Mouse (Mus musculus) gastrocnemius, postnatal 10 days (tissue): ENCODE data around the gene Rsph4a. TPM values are rescaled to one million over a fixed set of nuclear protein-coding genes. Genes with fewer than 3 reads are reported as not detected.
"Not testable (repeated sequence)": the region's sequence is repeated elsewhere in the genome, so short reads cannot be mapped to it uniquely, and the experiment has no call there.

Experiments used
- DNase-seq: peaks from one replicate; pipeline ENCODE4 v3.0.0; 2021; ENCODE audit warnings: mixed read lengths
- long read RNA-seq, 2 experiments: library from polyadenylated mRNA; stranded (forward); transcript quantifications; one replicate each; pipeline ENCODE4 v2.0.0; 2021
- total RNA-seq, 2 experiments: library from RNA; stranded (reverse); gene quantifications; 2 replicates each; pipeline ENCODE4 v1.2.3; 2021

Gene Rsph4a
- total RNA-seq: not detected
- long read RNA-seq, experiment 1: 0 reads
- long read RNA-seq, experiment 2: 0 reads

DNA sequence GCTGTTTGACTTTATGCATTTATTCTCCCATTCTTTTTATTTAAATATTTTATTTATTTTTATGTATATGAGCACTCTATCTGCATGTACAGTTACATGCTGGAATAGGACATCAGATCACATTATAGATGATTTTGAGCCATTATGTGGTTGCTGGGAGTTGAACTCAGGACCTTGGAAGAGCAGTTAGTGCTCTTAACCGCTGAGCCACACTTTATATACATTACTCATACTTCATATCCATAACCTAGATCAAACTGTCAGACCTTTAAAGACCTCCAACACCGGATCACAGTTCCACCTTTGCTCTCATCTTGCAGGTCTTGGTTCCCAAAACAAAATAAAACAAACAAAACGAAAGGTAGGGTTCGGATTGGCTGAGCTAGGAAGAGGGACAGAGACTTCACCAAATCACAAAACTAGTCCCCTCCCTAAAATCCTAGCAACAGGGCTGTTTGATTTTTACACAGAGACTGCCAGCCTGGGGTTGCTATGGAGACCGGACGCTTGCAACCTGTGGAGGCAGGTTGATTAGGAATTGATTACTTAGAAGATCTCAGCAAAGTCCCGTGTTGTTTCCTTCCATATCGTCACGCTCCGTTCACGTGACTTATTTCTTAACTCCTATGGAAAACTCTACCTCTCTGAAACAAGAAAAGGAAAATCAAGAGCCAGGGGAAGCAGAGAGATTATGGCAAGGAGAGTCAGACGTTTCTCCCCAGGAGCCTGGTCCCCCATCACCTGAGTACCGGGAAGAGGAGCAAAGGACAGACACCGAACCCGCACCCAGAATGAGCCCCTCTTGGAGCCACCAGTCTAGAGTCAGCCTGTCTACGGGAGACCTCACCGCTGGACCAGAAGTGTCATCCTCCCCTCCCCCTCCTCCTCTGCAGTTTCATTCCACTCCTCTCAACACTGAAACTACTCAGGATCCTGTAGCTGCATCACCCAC is at the start of gene Rsph4a:
TSS of gene Rsph4a (plus strand) at position 582 of the 952 bp plus-strand sequence.
- DNase-seq: peak; percentile 7

DNA sequence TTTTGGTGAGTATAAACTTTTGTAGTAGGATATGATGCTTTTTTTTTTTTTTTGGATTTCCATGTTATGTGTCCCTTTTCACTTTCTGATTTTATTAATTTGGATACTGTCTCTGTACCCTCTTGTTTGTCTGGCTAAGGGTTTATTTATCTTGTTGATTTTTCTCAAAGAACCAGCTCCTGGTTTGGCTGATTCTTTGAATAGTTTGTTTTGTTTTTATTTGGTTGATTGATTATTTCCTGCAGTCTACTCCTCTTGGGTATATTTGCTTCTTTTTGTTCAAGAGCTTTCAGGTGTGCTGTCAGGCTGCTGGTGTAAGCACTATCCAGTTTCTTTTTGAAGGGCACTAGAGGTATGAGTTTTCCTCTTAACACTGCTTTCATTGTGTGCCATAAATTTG is 47.5 kb upstream of the Rsph4a start, which contains the start of gene Sult3a1:
TSS of gene Sult3a1 (plus strand) at position 301 of the 400 bp plus-strand sequence.
- no peak for DNase-seq

DNA sequence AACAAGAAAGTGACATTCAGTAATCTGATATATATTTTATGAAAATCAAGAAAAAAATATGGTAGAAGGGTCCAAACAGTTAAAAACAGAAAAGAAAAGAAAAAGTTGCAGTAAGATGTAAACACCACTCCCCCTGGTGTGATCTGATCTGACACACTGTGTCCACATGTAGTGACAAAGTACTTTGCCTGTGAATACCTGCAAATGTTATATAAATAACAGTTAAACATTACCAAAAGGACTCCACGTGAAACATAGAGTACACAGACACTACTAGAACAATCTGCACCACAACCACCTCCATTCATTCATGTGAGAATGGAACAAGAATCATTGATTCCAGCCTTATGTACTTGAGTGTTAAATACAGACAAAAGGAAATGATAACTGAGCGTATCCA is 38.9 kb upstream of the Rsph4a start:
- no peak for DNase-seq

DNA sequence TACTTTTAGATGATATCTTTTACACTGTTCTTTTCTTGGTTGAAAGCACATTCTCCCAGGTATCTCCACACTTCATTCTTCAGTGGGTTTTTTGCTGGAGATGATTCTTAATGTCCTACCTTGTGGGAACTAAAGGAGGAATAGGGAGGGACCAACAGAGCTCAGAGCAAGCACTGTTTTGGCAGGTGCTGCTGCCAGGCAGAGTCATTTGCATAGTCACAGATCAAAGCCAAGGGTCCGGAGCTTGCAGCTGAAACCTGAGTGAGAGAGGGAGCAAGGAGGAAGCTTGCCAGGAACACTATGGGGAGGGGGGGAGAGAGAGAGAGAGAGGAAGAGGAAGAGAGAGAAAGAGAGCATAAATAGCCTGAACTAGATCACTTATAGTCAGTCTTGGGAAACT is 34.5 kb upstream of the Rsph4a start:
- DNase-seq: no peak

DNA sequence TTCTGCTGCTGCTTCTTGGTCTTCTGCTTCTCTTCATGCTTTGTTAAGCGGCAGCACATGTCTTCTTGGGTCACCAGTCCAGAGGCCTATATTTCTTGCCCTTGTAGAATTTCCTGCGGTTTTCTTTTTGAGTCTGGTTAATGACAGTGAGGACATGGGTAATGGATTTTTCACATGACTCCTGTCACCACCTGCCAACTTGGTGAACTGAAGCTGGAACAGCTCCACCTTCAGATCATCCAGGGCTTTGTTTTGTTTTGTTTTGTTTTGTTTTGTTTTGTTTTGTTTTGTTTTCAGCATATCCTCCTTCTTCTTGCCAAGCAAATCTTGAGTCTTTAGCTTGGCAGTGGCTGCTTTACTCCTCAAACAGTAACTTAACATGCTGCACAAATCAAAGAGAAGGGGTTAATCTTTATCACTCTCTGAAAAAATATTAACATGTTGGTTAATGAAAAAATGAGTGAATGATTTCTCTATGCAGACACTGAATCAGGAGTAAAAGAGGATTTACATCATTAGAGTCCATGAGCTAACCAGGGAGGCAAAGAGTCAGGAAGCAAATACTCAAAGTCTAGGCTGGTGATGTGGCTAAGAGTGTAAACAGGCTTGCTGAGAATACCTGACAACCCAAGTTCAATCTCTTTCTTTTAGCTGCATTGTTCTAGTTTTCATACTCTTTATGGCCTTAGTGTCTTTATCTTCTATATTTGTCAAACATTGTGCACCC is 32.1 kb upstream of the Rsph4a start:
- no peak for DNase-seq

DNA sequence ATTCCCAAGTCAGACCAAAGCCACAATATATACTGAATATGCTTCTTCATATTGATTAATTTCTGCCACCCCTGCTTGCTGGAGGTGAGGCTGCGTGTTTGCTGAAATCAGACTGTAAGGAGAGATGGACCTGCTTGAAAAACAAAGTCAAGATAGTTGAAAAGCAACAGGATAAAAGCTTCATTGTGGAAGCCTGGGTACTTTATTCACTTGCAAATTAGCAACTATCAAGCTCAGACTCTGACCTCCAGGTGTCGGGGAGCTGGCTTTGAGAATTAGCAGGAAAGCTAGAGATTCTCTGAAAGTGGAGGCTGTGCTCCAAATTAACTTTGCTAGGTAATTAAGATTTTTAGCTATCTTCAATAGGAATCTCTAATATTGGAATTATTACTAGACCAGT is 22.5 kb upstream of the Rsph4a start:
- DNase-seq: not testable (repeated sequence)

DNA sequence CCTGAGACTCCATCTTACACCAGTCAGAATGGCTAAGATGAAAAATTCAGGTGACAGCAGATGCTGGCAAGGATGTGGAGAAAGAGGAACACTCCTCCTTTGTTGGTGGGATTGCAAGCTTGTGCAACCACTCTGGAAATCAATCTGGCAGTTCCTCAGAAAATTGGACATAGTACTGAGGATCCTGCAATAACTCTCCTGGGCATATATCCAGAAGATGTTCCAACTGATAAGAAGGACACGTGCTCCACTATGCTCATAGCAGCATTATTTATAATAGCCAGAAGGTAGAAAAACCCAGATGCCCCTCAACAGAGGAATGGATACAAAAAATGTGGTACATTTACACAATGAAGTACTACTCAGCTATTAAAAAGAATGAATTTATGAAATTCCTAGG is 3.4 kb upstream of the Rsph4a start:
- DNase-seq: not testable (repeated sequence)

DNA sequence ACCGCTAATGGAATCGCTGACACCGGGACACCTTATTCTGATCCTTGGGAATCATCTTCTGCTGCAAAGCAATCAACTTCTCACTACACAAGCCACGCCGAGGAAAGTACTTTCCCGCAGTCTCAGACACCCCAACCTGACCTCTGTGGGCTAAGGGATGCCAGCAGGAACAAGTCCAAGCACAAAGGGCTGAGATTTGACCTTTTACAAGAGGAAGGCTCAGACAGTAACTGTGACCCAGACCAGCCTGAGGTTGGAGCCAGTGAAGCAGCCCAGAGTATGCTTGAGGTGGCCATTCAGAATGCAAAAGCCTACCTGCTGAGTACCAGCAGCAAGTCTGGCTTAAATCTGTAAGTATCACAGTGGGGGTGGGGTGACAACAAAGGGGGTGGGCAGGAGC is 578 bp downstream of the Rsph4a start:
- DNase-seq: no peak

DNA sequence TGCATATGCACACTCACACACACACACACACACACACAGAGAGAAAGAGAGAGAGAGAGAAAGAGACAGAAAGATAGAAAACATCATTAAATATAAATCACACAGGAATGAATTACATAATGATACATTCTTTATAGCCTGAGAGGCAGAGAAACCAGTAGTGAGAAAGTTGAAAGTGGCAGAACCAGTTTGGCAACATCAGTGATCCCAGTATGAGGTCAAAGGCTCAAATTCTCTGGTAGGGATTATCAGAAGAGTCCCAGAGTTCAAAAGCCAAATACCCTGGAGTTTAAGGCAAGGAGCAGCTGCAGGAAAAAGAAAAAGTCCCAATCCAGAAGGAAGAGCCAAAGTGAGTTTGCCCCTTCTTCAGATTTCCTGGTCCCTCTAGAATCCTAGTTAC is 35.8 kb downstream of the Rsph4a start:
- no peak for DNase-seq

DNA sequence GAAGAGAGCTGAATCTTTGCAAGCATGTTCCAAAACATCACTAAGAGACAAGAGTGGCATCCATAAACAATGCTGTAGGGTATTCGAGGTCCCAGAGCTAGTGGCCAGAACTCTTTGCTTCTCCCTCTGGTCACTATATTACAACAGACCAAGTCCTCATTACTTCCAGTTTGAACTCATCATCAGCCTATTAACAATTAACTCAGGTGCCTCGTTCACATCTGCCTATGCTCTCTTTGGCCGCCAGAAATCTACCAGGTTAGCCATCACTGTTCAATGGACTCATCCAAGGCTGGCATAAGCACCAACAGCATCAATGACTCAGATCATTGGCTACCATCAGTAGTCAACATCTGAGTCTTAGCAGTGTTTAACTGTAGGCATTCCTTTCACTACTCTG is 40.5 kb downstream of the Rsph4a start:
- DNase-seq: no peak

DNA sequence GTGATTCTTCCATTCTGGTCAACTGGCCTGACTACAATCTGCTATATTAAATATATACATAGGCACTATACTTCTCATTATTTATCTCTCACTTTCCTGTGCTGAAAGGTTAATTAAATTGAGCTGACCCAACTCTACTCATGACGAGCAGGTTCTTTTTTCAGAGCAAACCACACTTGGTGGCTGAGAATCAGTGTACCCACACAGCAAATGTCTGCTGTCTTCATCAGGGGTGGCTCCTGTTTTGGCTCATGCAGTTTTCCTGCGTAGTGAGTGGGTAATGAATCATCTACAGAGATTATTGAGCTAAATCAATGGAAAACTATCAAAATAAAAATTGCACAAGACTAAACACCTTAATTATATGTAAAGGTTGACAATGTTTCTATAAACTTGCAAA is 41.4 kb downstream of the Rsph4a start:
- no peak for DNase-seq

DNA sequence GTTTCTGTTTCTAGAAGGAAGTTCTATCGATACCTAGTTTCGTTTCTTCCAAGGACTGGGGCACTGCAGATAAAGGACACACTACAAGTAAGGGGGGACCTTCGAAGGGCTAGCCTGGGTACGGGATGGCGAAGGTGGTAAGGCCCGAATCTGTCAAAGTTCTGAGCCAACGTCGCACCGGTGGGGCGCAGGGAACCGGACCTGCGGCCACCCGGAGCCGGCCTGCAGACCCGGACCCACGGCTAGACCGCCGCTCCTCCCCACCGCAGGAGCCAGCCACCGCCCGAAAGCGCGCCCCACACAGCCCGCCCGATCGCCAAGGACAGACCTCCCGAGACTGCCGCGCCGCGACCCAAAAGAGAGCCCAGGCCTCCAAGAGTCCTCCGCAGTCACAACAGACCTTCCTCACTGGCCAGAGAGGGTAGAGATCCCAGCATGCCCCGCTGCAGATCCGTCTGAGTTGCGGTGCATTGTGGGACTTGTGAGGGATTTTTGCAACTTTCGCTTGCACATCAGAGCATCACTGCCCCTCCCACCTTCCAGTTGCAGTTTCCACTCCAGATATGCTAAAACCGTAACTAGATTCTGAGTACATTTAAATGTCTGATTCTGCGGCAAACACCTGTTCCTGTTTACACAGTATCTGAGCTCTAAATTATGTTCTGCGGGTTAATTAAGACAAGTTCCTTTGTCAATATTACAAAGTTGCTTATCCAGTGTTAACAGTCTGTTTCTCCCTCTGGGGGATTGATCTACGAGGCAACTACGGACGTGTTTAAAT is 46.1 kb downstream of the Rsph4a start, which contains the start of gene Zup1:
TSS of gene Zup1 (minus strand) at position 467 of the 781 bp plus-strand sequence.
- peak; percentile 72 for DNase-seq

DNA sequence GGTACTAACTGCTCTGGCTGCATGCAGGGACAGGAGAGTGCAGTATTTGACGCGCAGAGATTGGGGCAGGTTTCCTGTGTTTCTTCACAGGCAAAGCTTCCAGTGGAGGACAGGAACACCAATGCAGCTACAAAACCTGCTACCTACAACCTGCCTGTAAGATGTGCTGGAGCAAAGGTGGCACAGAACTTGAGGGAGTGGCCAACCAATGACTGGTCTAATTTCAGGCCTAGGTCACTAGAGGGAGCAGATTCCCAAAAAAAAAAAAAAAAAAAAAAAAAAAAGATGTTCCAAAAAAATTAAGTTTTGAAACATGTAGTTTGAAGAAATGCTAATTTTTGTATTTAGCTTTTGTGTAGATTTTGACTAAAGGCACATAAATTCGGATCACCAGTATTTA is 47.6 kb downstream of the Rsph4a start:
- DNase-seq: no peak

Other genes with a start within 250 kb of the Rsph4a start
- not detected for gene Sult3a2, start 118.4 kb upstream of the Rsph4a start, total RNA-seq
- gene Sult3a1, start 47.4 kb upstream of the Rsph4a start, total RNA-seq: not detected
- gene Zup1, start 46.2 kb downstream of the Rsph4a start, total RNA-seq: 1 to 10 TPM; 5.0 to 9.6 TPM
- gene Rwdd1, start 114.5 kb downstream of the Rsph4a start, total RNA-seq: 100 to 1,000 TPM in 1 of 2 experiments, 10 to 100 TPM in 1; 92.7 to 124 TPM
- gene Trappc3l, start 132.5 kb downstream of the Rsph4a start, total RNA-seq: not detected
- not detected for gene Calhm4, start 139.2 kb downstream of the Rsph4a start, total RNA-seq
- gene Calhm5, start 191.4 kb downstream of the Rsph4a start, total RNA-seq: 1 to 10 TPM in 1 of 2 experiments, under 1 TPM in 1; 0.88 to 1.1 TPM
- under 1 TPM in 1 of 2 experiments, not detected in 1; 0.45 TPM for gene Calhm6, start 222.9 kb downstream of the Rsph4a start, total RNA-seq